Mouse (Mus musculus) left cerebral cortex, adult 2 months (tissue): ENCODE measurements around the gene Degs2. TPM values are rescaled to one million over a fixed set of nuclear protein-coding genes. Genes with fewer than 3 reads are reported as not detected.

Experiments used
- DNase-seq, 2 experiments: peaks; one replicate each; pipeline ENCODE4 v3.0.0; 2021 to 2022; ENCODE audit warnings: low spot score in 2 of 2, mixed read lengths in 1 of 2; ENCODE audit errors: extremely low spot score in 1 of 2
- H3K27ac ChIP-seq: fragments of 200-600 bp; 2 replicates; pipeline ENCODE4 v1.8.1; 2022
- H3K4me3 ChIP-seq: fragments of 200-600 bp; 2 replicates; pipeline ENCODE4 v1.8.1; 2022
- CTCF ChIP-seq: fragments of 200-600 bp; IDR thresholded peaks from 2 replicates; pipeline ENCODE4 v1.8.1; 2022; ENCODE audit warnings: antibody characterized with exemption, mild to moderate bottlenecking, moderate library complexity
- intact Hi-C: fragments of 180-260 bp; cut with DNase I; formaldehyde crosslinking; loops from one replicate; pipeline ENCODE4 v1.15.1; 2025
- long read RNA-seq, 2 experiments: library from polyadenylated mRNA; stranded (forward); transcript quantifications; one replicate each; pipeline ENCODE4 v2.0.0; 2021; ENCODE audit warnings: borderline mapping rate in 2 of 2
- total RNA-seq, 2 experiments: library from RNA; stranded (reverse); gene quantifications; 2 replicates each; pipeline ENCODE4 v1.2.3; 2021

The Degs2 gene
- total RNA-seq, result 1 to 10 TPM; 4.8 to 5.5 TPM
- long read RNA-seq, experiment 1, partial matches to known transcripts, result 1 of 5 reads
- long read RNA-seq, experiment 1, other reads (novel, unspliced or antisense), result 2 of 5 reads
- long read RNA-seq, experiment 2, partial matches to known transcripts, result 1 of 3 reads
- long read RNA-seq, experiment 2, other reads (novel, unspliced or antisense), result 2 of 3 reads

DNA sequence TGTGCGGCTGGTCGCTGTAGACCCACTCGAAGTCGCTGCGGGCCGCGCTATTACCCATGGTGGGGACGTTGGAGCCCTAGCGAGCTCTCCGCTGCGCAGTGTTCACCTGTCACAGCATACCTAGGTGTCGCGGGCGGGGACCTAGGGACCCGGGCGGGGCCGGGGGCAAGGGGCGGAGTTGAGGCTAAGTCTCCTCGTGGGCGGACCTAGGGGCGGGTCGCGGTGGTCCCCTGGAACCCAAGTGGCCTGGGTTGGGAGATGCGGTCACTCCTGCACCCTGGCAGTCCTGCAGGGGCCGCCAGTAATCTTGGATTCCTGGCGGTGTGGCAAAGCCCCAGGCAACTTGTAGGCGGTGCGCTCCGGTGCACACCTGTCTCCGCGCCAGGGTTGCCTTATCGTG, at the start of gene Degs2:
Gene Degs2 (minus strand): TSS at position 131 of the 400 bp plus-strand sequence.
- H3K4me3 ChIP-seq, result peak within 1 kb of the TSS; percentile 32
- peak within 1 kb of the TSS; percentile 57; the same call in 1 of the 2 replicates for H3K27ac ChIP-seq
- intact Hi-C loops, result no loop called here
- peak; percentile 22 for TF ChIP-seq CTCF
- no peak for DNase-seq

GRCm38 (mm10) chr12:108751790-108752189, 49.7 kb upstream of the Degs2 start:
- TF ChIP-seq CTCF, result no peak
- Histone ChIP-seq H3K4me3 (no peak overlapping the region), H3K27ac (no peak overlapping the region)
- intact Hi-C loops, result no loop called here
- DNase-seq, result no peak

DNA sequence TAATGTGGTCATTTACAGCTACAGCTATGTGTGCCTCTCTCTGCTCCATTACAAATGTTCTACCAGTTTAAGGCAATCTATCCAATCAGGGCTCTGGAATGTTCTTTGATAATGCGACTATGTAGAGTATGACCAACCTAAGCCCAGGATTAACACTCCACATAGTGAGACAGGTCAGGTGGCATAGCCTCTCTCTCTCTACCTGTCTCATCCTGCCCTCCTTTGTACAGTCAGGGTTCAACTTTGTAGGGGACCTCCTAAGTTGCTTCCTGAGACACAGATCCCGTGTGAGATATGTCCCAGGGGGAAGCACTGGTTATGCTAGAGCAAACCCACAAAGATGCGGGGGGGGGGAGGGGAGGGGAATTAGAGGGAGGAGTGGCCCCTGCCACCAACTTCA, 48.1 kb upstream of the Degs2 start:
- no peak for DNase-seq
- intact Hi-C loops, result no loop called here
- no peak for TF ChIP-seq CTCF
- H3K27ac ChIP-seq, result no peak overlapping the region
- no peak overlapping the region for H3K4me3 ChIP-seq

DNA sequence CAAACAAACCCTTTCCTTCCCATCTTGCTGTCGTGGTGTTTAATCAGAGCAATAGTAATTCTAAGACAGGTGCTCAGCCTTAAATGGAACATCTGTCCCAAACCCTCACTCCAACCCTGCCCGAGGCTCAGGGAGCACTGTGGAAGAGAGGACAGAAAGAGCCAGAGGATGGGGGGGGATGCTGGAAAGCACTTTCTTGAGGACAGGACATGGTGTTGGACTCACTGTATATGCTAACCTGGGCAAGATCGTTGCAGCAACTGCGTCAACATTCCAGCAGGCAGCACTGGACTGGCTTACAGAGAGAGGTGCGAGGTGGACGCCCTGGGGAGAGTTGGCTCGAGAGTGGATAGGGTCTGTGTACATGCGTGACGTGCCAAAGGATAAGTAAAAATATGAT, 47.3 kb upstream of the Degs2 start:
- Histone ChIP-seq H3K27ac (no peak overlapping the region), H3K4me3 (no peak overlapping the region)
- intact Hi-C loops, result no loop called here
- DNase-seq, result no peak
- TF ChIP-seq CTCF, result no peak

GRCm38 (mm10) chr12:108749019-108749418, 46.9 kb upstream of the Degs2 start:
- Histone ChIP-seq H3K27ac (no peak overlapping the region), H3K4me3 (no peak overlapping the region)
- DNase-seq, result no peak
- no peak for TF ChIP-seq CTCF
- intact Hi-C loops, result no loop called here

DNA sequence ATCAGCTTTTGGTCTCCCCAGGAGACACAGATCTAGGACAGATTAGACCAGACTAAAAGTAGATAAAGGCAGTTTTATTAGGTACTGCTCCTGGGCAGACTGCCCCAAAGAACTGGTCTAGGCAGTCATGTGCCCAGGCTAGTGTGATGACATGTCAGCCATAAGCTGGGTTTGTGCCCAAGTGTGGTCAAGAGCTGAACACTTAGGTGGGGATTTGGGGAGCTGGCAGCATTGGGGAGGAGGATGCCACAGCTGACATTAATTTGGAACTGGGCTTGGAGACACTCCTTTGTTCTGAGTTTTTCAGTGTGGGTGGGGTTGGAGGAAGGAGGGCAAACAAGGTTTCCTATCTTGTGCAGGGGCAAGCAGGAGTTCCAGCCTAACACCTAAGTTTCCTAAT, 43.9 kb upstream of the Degs2 start:
- Histone ChIP-seq H3K4me3 (no peak overlapping the region), H3K27ac (no peak overlapping the region)
- DNase-seq, result no peak
- no peak for TF ChIP-seq CTCF
- intact Hi-C loops, result no loop called here

DNA sequence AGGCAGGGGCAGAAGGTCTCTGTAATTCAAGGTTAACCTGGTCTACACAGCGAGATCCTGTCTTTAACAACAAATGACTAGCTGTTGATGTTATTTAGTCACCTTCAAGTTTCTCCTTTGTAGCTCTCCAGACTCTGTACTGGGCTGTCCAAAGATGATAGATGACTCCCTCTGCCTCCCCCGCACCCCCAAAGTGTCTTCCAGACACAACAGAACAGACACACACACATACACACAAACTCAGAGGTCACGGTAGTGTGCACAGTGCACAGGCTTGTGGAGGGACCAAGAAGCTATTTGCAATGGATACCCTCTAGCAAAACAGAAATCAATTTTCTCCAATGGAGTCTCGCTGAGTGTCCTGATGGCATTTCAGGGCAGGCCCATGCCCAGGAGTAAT, 40.1 kb upstream of the Degs2 start:
- no peak for TF ChIP-seq CTCF

DNA sequence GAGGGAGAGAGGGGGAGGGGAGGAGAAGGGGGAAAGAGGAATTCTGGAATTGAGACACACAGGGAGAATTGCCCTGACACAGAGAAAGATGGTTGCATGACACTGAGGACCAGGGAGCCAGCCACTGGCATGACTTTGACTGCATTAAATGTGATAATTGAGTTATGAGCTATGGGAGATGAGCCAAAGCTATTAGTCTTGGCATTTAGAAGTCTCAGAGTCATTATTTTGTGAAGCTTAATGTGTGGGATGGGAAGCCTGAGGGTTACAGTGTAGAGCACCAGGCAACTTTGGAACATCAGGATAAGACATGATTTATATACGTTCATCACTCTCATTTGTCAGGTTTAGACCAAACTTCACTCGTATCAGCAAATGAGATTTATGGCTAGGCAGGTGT, 39.4 kb upstream of the Degs2 start:
- intact Hi-C loops, result no loop called here
- DNase-seq, result no peak
- TF ChIP-seq CTCF, result no peak
- H3K27ac ChIP-seq, result no peak overlapping the region
- H3K4me3 ChIP-seq, result no peak overlapping the region

More for the DNA sequence above, 40.1 kb upstream of the Degs2 start:
- Histone ChIP-seq H3K4me3 (no peak overlapping the region), H3K27ac (no peak overlapping the region)
- intact Hi-C loops, result no loop called here
- DNase-seq, result no peak

- no peak overlapping the region for H3K4me3 ChIP-seq
- DNase-seq, result no peak
- intact Hi-C loops, result no loop called here
- TF ChIP-seq CTCF, result no peak
- no peak overlapping the region for H3K27ac ChIP-seq
Measured at GRCm38 (mm10) chr12:108738745-108739144, 36.6 kb upstream of the Degs2 start.

DNA sequence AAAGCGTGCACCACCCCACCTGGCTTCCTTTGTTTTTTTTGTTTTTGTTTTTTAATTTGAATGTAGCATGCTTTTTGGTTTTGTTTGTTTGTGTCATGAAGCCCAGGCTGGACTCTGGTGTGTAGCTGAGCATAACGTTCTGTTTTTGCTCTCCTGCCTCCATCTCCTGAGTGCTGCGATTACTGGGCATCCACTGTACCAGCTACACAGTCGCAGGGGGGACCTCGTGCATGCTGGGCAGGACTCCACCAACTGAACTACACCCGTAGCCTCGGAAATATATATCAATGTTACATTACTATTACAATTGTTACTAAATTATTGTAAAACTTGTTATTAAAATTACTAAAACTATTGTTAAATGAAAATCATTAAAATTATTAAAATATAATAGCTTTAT, 35.7 kb upstream of the Degs2 start:
- DNase-seq, result no peak
- no peak for TF ChIP-seq CTCF
- intact Hi-C loops, result no loop called here
- Histone ChIP-seq H3K4me3 (no peak overlapping the region), H3K27ac (no peak overlapping the region)

GRCm38 (mm10) chr12:108734386-108734785, 32.3 kb upstream of the Degs2 start:
- TF ChIP-seq CTCF, result no peak
- no peak for DNase-seq
- intact Hi-C loops, result no loop called here
- Histone ChIP-seq H3K27ac (no peak overlapping the region), H3K4me3 (no peak overlapping the region)

- intact Hi-C loops, result no loop called here
- no peak for TF ChIP-seq CTCF
- DNase-seq, result no peak
- H3K4me3 ChIP-seq, result no peak overlapping the region
- no peak overlapping the region for H3K27ac ChIP-seq
Measured at GRCm38 (mm10) chr12:108723841-108724240, 21.7 kb upstream of the Degs2 start.

- TF ChIP-seq CTCF, result no peak
- no peak for DNase-seq
- Histone ChIP-seq H3K4me3 (no peak overlapping the region), H3K27ac (no peak overlapping the region)
- intact Hi-C loops, result no loop called here
Measured at GRCm38 (mm10) chr12:108722464-108722863, 20.3 kb upstream of the Degs2 start.

DNA sequence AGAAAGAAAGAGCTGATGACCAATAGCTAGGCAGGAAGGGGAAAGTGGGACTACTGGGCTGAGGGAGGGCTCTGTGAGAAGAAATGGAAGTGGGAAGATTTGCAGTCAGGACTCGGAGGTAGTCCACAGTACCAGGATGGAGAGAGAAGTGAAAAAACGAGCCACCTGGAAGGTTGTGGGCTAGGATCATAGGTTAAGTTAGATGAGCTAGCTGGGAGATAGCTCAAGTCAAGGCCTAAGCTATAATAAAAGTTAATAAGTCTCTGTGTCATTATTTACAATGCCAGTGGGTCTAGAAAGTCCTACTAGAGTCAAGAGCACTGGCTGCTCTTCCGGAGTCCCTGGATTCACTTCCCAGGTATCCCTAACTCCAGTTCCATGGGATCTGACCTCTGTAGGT, 16.4 kb upstream of the Degs2 start:
- Histone ChIP-seq H3K27ac (no peak overlapping the region), H3K4me3 (no peak overlapping the region)
- DNase-seq, result no peak
- no peak for TF ChIP-seq CTCF
- intact Hi-C loops, result no loop called here
